In genomic region chr10:17528116-17528515, GRCm38 (mm10) we compare ENCODE assay signal across 15 mouse cellular contexts.
DNase-seq lines count a peak whose midpoint lies in the region; ATAC-seq and TF ChIP-seq lines count a peak whose summit lies in the region.
"Had no signal": no experiment of that assay in that cellular context is flagged by ENCODE, and none has a peak within 500 bp of the region (broad histone marks: within the 10 kb centered on the region; RNA-seq: fewer than 3 reads in every experiment).

No protein-coding gene starts in this region.

- peak overlapping the region; percentile 17 for H3K4me3 ChIP-seq in gastrocnemius, adult 2 months
- H3K4me3 ChIP-seq in kidney, embryonic 16.5 days (ENCODE audit: low read length): no peak overlapping the region
- no peak overlapping the region for H3K4me3 ChIP-seq in bone marrow macrophage, adult 2 months (ENCODE audit: insufficient read depth, low read length)
- no peak overlapping the region for H3K4me3 ChIP-seq in myocyte
- H3K4me3 ChIP-seq: embryonic facial prominence, embryonic 13.5 days; forebrain, embryonic 13.5 days; midbrain, embryonic 13.5 days; neural tube, embryonic 12.5 days had no signal

- TF ChIP-seq CTCF in gastrocnemius, adult 2 months (IDR thresholded peaks at IDR 0.05): no peak
- TF ChIP-seq CTCF in bone marrow macrophage, adult 2 months (IDR thresholded peaks at IDR 0.05; ENCODE audit: low read depth, low read length): no peak

- no peaks in the 10 kb centered on the region for H3K36me3 ChIP-seq in kidney, embryonic 16.5 days (ENCODE audit: insufficient read depth, low read length)
- no peaks in the 10 kb centered on the region for H3K36me3 ChIP-seq in myocyte (ENCODE audit: control insufficient read depth, insufficient read depth)
- H3K36me3 ChIP-seq: embryonic facial prominence, embryonic 13.5 days; midbrain, embryonic 13.5 days; neural tube, embryonic 12.5 days had no signal

- peak; percentile 79; the same call in 1 of the 2 replicates for ATAC-seq in kidney, embryonic 16.5 days (ENCODE audit: low FRiP score, low TSS enrichment)
- ATAC-seq: forebrain, embryonic 13.5 days; midbrain, embryonic 13.5 days had no signal

- H3K79me2 ChIP-seq in myocyte (ENCODE audit: control insufficient read depth, insufficient read depth): no peaks in the 10 kb centered on the region

- WGBS in kidney, embryonic 16.5 days: 52% methylated on average over 2 of the region's 2 CpGs

- H3K27ac ChIP-seq in gastrocnemius, adult 2 months: peak overlapping the region; percentile 13; the same call in 1 of the 2 replicates
- H3K27ac ChIP-seq in kidney, embryonic 16.5 days (ENCODE audit: low read length): peak overlapping the region; percentile 67
- peak overlapping the region; percentile 24 for H3K27ac ChIP-seq in bone marrow macrophage, adult 2 months (ENCODE audit: insufficient read depth, low read depth, low read length)
- H3K27ac ChIP-seq: embryonic facial prominence, embryonic 13.5 days; forebrain, embryonic 13.5 days; liver, embryonic 14.5 days; midbrain, embryonic 13.5 days; neural tube, embryonic 12.5 days had no signal

- no peaks in the 10 kb centered on the region for H3K9me3 ChIP-seq in kidney, embryonic 16.5 days (ENCODE audit: low read length)
- H3K9me3 ChIP-seq: embryonic facial prominence, embryonic 13.5 days; forebrain, embryonic 13.5 days; midbrain, embryonic 13.5 days; neural tube, embryonic 12.5 days had no signal

- no peak overlapping the region for H3K9ac ChIP-seq in kidney, embryonic 16.5 days (replicated peaks; ENCODE audit: low read length)
- H3K9ac ChIP-seq: embryonic facial prominence, embryonic 13.5 days; forebrain, embryonic 13.5 days; liver, embryonic 14.5 days; midbrain, embryonic 13.5 days; neural tube, embryonic 12.5 days had no signal

- peaks cover 23% of the 10 kb centered on the region for H3K4me1 ChIP-seq in kidney, embryonic 16.5 days (ENCODE audit: insufficient read depth, low read length)
- peaks cover 25% of the 10 kb centered on the region for H3K4me1 ChIP-seq in bone marrow macrophage, adult 2 months (ENCODE audit: control insufficient read depth, insufficient read depth, low read length)
- H3K4me1 ChIP-seq: embryonic facial prominence, embryonic 13.5 days; forebrain, embryonic 13.5 days; midbrain, embryonic 13.5 days; neural tube, embryonic 12.5 days had no signal

- DNase-seq in gastrocnemius, adult 2 months: peak; percentile 44
- DNase-seq in gastrocnemius, adult 8-10 months (ENCODE audit: low spot score in 2 of 2): no peak
- DNase-seq in kidney, adult 8-10 months: no peak
- no peak for DNase-seq in urinary bladder, postnatal 4 days (ENCODE audit: low spot score in 2 of 2)
- no peak for DNase-seq in left cerebral cortex, postnatal 14 days (ENCODE audit: low spot score in 2 of 2)
- DNase-seq: cerebellum, adult 8-10 months; right cerebral cortex, postnatal 14 days had no signal

- intact Hi-C loops in gastrocnemius, adult 2 months (cut with DNase I): no loop called here
- intact Hi-C loops in left cerebral cortex, postnatal 14 days (cut with DNase I): no loop called here

- no peaks in the 10 kb centered on the region for H3K27me3 ChIP-seq in kidney, embryonic 16.5 days (ENCODE audit: insufficient read depth, low read length)
- H3K27me3 ChIP-seq in myocyte (ENCODE audit: control insufficient read depth, insufficient read depth, insufficient read length): no peaks in the 10 kb centered on the region
- H3K27me3 ChIP-seq: embryonic facial prominence, embryonic 13.5 days; forebrain, embryonic 13.5 days; midbrain, embryonic 13.5 days; neural tube, embryonic 12.5 days had no signal

- H3ac ChIP-seq in myocyte (ENCODE audit: control insufficient read depth, insufficient read length): no peak overlapping the region

- H3K4me2 ChIP-seq in kidney, embryonic 16.5 days (replicated peaks; ENCODE audit: low read depth, low read length): no peak overlapping the region
- H3K4me2 ChIP-seq in myocyte (ENCODE audit: low read depth): peak overlapping the region; percentile 37
- H3K4me2 ChIP-seq: embryonic facial prominence, embryonic 13.5 days; forebrain, embryonic 13.5 days; midbrain, embryonic 13.5 days; neural tube, embryonic 12.5 days had no signal

- no peak for TF ChIP-seq POLR2A in bone marrow macrophage, adult 2 months (IDR thresholded peaks at IDR 0.05; ENCODE audit: borderline replicate concordance, low read depth, low read length)
- no peak for TF ChIP-seq POLR2A in myocyte (IDR thresholded peaks at IDR 0.05; ENCODE audit: insufficient read length, low read depth)

TF ChIP-seq in myocyte, 11 proteins besides CTCF, POLR2A, EP300 and RAD21:
- TF ChIP-seq MYOD1 (IDR thresholded peaks at IDR 0.05; ENCODE audit: control insufficient read depth in 1 of 3, insufficient read length in 2 of 3, low read depth in 2 of 3): peak; percentile 73 to 93 (median 83)
- TF ChIP-seq E2F4 (IDR thresholded peaks at IDR 0.05; ENCODE audit: insufficient read depth): no peak
- TF ChIP-seq USF1 (IDR thresholded peaks at IDR 0.05; ENCODE audit: low read depth): no peak
- TF ChIP-seq MYOG (IDR thresholded peaks at IDR 0.05; ENCODE audit: control insufficient read depth in 1 of 3, insufficient read depth in 1 of 3, insufficient read length in 2 of 3, low read depth in 2 of 3): peak; percentile 82 to 94 (median 86)
- TF ChIP-seq CEBPB (IDR thresholded peaks at IDR 0.05; ENCODE audit: insufficient read depth, poor library complexity, severe bottlenecking): no peak
- peak; percentile 22 for TF ChIP-seq TCF3 (IDR thresholded peaks at IDR 0.05; ENCODE audit: insufficient read length, low read depth)
- no peak for TF ChIP-seq TCF12 (IDR thresholded peaks at IDR 0.05; ENCODE audit: insufficient read depth, poor library complexity, severe bottlenecking)
- no peak for TF ChIP-seq POLR2AphosphoS2 (IDR thresholded peaks at IDR 0.05; ENCODE audit: insufficient read length, low read depth)

Comparison
In these comparisons a context has a peak if more than half of its experiments do, and no peak if none do; other contexts are left out.
1. H3K27ac ChIP-seq: peak in every context shown above with its lines; median percentile 67 in kidney, embryonic 16.5 days; 24 in bone marrow macrophage, adult 2 months; 13 in gastrocnemius, adult 2 months.